Mouse (Mus musculus) liver (tissue): ENCODE measurements around the gene 2810006K23Rik.
"Not testable (repeated sequence)": the region's sequence is repeated elsewhere in the genome, so short reads cannot be mapped to it uniquely, and the experiment has no call there.

ENCODE experiments used
- DNase-seq: peaks from one replicate; pipeline ENCODE4 v3.0.0-alpha.2; 2020; ENCODE audit warnings: mixed read lengths

The 2810006K23Rik gene

GRCm38 (mm10) chr5:124327510-124328364 lies at the start of gene 2810006K23Rik, which contains the start of gene Mphosph9:
Gene 2810006K23Rik (plus strand): TSS chr5:124328089.
Gene Mphosph9 (minus strand): TSS chr5:124327972.
- peak; percentile 100 for DNase-seq

- no peak for DNase-seq
Observed at GRCm38 (mm10) chr5:124282854-124283253, 45.0 kb upstream of the 2810006K23Rik start.

DNA sequence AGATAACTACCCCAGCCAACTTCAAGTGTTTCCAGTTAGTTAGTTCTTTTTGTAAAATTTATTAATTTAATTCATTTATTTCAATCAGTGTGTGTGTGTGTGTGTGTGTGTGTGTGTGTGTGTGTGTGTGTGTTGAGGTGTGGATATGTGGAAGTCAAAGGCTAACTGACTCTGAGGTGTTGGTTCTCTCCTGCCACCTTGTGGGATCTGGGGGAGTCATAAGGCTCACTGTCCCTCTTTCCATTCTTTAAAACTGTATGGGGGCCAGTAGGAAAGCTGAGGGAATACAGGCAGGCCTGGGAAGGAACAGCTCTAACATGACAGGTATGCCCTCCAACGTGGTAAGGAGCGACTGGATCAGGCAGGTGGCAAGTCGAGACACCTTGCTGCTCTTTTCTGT lies 43.6 kb upstream of the 2810006K23Rik start:
- DNase-seq = no peak

DNA sequence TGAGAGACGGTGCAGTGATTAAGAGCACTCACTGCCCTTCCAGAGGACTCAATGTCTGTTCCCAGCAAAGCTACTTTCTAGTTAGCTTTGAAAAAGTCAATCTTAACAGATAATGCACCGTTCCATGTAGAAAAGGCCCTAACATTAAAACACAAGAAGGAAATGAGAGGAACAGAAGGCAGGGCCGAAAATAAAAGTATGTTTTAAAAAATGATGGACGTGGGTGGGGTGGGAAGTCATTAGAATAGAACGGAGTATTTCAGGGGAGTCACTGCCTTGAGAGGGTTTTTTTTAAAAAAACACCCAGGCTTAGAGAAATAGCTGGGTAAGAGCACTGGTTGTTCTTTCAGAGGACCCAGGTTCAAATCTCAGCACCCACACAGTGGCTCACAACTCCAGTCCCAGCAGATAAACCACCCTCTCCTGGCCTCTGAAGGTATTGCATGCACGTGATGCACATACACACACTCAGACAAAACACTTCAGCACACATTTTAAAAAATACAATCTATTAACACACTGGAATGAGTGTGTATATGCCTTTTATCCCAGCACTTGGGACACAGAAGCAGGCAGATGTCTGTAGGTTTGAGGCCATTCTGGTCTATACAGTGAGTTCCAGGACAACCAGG lies 40.2 kb upstream of the 2810006K23Rik start:
- DNase-seq = no peak

DNA sequence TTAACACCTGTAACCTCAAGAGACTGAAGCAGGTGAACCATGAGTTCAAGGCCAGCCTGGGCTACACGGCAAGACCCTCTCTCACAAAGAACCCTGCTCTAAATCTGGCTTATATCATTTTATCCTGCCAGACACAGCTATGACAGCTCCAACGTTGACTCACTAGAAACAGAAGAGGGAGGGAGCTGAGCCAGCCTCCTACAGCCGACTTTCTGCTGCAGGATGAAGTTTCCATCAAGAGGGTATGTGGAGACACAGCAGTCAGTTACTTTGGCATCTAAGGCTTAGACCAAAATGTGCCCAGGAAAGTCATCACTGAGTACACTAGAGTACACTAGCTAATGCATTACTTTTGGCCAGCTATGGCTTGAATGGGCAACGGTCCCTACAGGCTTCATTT lies 37.7 kb upstream of the 2810006K23Rik start:
- no peak for DNase-seq

GRCm38 (mm10) chr5:124293967-124294366 lies 33.9 kb upstream of the 2810006K23Rik start:
- DNase-seq = no peak

GRCm38 (mm10) chr5:124296475-124296874 lies 31.4 kb upstream of the 2810006K23Rik start:
- no peak for DNase-seq

GRCm38 (mm10) chr5:124299307-124299706 lies 28.6 kb upstream of the 2810006K23Rik start:
- not testable (repeated sequence) for DNase-seq

GRCm38 (mm10) chr5:124300132-124300531 lies 27.8 kb upstream of the 2810006K23Rik start:
- DNase-seq = no peak

DNA sequence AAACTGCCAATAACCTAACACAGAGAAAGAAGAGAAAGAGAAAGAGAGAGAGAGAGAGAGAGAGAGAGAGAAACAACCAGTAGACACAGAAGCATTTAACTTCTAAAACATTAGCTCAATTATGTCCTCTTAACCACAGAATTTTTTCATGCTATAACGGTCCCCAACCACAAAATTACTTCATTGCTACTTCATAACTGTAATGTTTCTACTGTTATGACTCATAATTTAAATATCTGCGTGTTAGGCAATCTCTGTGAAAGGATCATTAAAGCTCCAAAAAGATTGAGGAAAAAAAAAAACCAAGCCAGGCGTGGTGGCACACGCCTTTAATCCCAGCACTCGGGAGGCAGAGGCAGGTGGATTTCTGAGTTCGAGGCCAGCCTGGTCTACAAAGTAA lies 25.0 kb upstream of the 2810006K23Rik start:
- not testable (repeated sequence) for DNase-seq

GRCm38 (mm10) chr5:124309155-124309554 lies 18.7 kb upstream of the 2810006K23Rik start:
- DNase-seq = no peak

DNA sequence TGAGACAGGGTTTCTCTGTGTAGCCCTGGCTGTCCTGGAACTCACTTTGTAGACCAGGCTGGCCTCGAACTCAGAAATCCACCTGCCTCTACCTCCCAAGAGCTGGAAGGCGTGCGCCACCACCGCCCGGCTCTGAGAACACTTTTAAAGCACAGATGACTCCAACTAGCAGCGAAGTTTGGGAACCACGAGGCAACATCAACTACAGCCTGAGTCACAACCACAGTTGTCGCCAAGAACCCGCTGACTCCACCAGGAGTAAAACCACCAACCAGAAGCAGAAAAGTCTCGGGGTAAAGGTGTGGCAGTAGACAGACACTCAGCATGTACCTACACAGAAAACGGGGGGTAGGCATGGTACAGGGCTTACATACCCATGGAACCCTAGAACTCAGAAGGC lies 17.8 kb upstream of the 2810006K23Rik start:
- no peak for DNase-seq

DNA sequence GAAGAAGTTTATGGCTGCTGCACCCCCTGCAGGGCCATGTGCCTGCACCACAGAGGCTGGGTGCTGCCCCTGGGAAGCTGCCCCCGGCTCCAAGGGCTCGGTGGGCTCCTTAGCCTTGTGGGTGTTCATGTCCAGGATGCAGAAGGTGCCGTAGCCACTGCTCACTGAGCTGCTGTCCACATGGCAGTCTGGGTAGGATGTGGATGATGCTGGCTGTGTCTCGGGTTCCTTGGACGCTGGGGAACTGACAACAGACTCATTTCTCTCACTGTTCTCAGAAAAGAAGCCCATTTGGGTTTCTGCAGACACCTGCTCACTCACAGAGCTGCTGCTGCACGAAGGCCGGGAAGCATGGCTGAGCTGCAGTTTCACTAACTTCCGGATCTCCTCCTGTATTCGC lies 12.4 kb upstream of the 2810006K23Rik start:
- no peak for DNase-seq

- no peak for DNase-seq
Observed at GRCm38 (mm10) chr5:124315941-124316340, 11.9 kb upstream of the 2810006K23Rik start.

DNA sequence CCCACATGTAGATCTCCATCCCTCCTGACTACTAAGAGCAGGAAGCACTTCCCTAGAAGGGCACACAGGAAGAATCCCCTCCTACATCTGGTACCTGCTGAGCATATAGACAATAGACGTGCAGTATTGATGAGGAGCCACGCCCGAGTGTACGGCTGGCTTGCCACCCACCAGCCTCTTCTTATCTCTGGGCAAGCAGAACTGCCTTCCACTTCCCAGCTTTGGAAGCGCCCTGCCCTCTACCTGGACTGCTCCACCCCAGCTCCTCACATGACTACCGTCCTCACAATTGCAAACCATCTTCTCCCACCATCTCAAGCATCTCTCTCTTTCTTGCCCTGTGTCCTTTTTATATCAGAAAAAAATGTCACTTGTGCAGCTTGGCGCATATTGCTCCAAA lies 10.2 kb upstream of the 2810006K23Rik start:
- peak; percentile 39 for DNase-seq

- DNase-seq = no peak
Observed at GRCm38 (mm10) chr5:124326829-124327228, 1.1 kb upstream of the 2810006K23Rik start.

GRCm38 (mm10) chr5:124330086-124330485 lies 2.2 kb downstream of the 2810006K23Rik start:
- DNase-seq = no peak

GRCm38 (mm10) chr5:124334392-124334791 lies 6.5 kb downstream of the 2810006K23Rik start:
- DNase-seq = no peak

GRCm38 (mm10) chr5:124337103-124337502 lies 9.2 kb downstream of the 2810006K23Rik start:
- no peak for DNase-seq

DNA sequence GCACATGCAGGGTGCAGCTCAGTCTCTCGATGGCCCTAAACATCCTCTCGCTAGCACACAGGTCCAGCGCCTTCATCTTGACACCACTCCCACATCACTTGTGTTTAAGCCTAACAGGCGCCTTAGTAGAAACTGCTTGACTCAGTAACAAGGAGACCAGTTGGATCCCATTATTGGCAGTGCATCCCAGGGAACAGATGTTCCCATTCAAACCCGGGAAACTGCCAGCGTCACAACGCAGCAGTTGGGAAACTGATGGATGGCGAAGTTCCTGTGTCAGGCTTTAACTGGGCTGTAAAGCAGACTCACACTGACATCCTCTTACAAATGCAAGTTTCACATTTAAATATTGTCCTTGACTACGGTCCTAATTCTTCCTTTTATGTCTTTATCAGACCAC lies 10.0 kb downstream of the 2810006K23Rik start:
- no peak for DNase-seq

DNA sequence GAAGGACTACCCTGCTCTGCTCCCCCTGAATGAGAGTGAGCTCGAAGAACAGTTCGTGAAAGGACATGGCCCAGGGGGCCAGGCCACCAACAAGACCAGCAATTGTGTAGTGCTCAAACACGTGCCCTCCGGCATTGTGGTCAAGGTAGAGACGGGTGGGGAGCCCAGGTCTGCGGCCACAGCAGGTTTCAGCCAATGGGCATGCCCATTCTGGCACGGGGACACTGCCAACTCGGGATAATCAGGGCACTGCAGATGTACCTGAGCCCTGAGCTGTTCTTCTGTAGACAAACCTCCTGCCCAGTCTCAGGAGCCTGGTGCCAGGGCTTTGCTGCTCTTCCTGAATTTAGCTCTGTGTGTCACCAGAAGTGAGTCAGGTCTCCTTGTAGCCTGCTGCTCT lies 10.9 kb downstream of the 2810006K23Rik start:
- DNase-seq = no peak

DNA sequence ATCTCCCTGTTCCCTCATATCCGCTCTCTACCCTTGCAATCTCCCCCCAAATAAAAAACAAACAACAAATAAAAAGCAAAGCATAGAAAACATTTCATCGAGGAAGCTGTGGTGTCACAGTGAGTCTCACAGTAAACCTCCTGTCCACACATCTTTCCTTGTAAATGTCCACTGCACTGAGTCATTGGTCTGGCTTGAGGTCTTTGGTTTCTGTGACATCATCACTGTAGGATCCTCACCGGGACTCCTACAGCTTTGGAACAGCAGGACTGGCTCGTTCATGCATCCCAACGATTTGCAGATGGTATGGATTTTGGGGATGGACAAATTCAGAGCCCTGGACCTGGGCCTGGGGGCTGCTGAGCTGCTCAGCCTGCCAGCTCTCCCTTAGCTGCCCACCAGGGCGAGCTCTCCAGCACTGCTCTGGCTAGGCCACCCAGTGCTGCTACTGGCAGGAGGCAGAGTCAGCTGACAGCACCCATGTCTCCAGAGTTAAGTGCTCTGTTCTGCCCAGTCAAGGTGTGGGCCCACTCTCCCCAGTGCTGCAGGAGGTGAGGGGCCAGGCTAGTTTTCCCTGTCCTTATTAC lies 14.0 kb downstream of the 2810006K23Rik start:
- DNase-seq = not testable (repeated sequence)

DNA sequence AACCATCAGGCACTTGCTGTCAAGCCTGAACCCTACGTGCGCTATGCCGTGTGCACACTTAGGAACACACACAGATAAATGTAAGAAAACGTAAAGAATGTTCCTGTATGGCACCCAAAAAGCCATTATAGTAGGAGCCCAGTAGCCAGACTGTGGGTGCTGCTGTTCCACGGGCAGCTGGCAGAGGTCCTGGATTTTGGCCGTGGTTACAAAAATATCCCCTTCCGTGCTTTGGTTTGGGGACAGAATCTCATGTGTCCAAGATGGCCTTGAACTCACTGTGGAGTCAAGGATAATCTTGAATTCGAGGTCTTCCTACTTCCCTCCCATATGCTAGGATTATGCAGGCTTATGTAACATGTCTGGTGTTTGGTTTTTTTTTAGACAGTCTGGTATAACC lies 15.0 kb downstream of the 2810006K23Rik start:
- no peak for DNase-seq

- no peak for DNase-seq
Observed at GRCm38 (mm10) chr5:124349196-124349595, 21.3 kb downstream of the 2810006K23Rik start.
